Mouse (Mus musculus) Patski (cell line): ENCODE data around the gene Brf1. TPM values are rescaled to one million over a fixed set of nuclear protein-coding genes. Genes with fewer than 3 reads are reported as not detected.

Experiments
- ATAC-seq: fragments of 100-300 bp; one replicate; pipeline ENCODE4 v1.8.0; 2021
- CTCF ChIA-PET: fragments of 350-600 bp; sonication (Branson Sonifier 250); formaldehyde crosslinking; loops from one replicate; lab custom pipeline; 2022; ENCODE audit warnings: inconsistent platforms; lab: Charles Lee
- POLR2A ChIA-PET: fragments of 350-600 bp; sonication (Branson Sonifier 250); formaldehyde crosslinking; loops from one replicate; lab custom pipeline; 2022; ENCODE audit warnings: antibody characterized with exemption, inconsistent platforms; lab: Charles Lee
- DNase-seq: peaks from one replicate; pipeline ENCODE4 v3.0.0-alpha.2; 2011; ENCODE audit warnings: low read depth, low spot score
- H3K27me3 ChIP-seq: fragments of 371-371 bp; one replicate; pipeline ENCODE4 v1.5.1; 2021
- CTCF ChIP-seq: fragments of 100-300 bp; IDR thresholded peaks from one replicate; pipeline ENCODE4 v1.5.1; 2021
- in situ Hi-C: fragments of 300-500 bp; cut with MboI; formaldehyde crosslinking; loops from 3 replicates; pipeline ENCODE4 v1.11.1; 2018; ENCODE audit warnings: low pct_unique_long_range_greater_than_20kb, mixed read lengths
- polyA plus RNA-seq: library from polyadenylated mRNA; unstranded; gene quantifications from one replicate; pipeline ENCODE4 v1.2.3, GENCODE M21; 2021

Brf1 gene
- polyA plus RNA-seq, 1 experiment from 2014 or later, result 38.9 TPM

DNA sequence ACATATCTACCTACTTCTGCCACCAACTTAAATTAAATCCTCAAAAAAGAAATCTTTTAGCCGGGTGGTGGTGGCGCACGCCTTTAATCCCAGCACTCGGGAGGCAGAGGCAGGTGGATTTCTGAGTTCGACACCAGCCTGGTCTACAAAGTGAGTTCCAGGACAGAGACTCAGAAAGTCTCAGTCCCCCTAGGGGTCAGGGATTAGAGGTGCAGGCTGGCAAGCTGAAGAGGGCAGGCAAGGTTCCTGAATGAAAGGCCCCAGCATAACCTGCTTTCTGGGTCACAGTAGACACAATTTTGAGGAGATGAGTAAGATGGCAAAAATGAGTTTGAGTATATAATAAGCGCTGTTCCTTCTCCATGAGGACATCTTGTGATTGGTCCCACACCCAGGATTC, 15.2 kb downstream of the Brf1 start:
- POLR2A ChIA-PET, result no interaction called here
- DNase-seq (no peak), ATAC-seq (no peak)
- no peaks in the 10 kb centered on the region for H3K27me3 ChIP-seq
- in situ Hi-C loops, result no loop called here
- CTCF ChIA-PET, result no interaction called here
- TF ChIP-seq CTCF, result no peak

DNA sequence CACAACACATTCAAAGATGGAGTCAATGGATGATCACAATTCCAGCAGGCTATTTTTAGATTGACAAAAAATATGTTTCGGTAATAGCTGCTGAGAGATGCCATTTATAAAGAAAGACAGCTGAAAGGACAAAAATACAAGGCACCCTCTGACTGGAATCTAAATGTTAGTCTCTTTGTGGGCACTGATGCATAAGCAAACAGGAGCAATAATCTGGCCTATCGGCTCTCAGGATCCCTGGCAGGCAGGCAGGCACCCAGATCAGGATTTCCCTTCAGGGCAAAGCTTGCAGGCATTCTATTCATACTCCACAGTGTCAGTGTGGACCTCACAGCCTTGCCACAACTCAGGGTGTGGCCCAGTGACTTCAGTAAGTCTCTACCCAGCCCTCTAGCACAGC, 18.5 kb downstream of the Brf1 start:
- in situ Hi-C loops, result no loop called here
- H3K27me3 ChIP-seq, result no peaks in the 10 kb centered on the region
- CTCF ChIA-PET, result interaction anchor here (1.4 kb wide), 2 partner anchors 13 to 41 kb away, joined by 3 to 5 read pairs; partner anchors contain the start of gene Nudt14
- TF ChIP-seq CTCF, result no peak
- POLR2A ChIA-PET, result interaction anchor here (0.6 kb wide), 1 partner anchor 8 kb away, joined by 3 read pairs; no protein-coding TSS in a partner anchor
- ATAC-seq (no peak), DNase-seq (no peak)

DNA sequence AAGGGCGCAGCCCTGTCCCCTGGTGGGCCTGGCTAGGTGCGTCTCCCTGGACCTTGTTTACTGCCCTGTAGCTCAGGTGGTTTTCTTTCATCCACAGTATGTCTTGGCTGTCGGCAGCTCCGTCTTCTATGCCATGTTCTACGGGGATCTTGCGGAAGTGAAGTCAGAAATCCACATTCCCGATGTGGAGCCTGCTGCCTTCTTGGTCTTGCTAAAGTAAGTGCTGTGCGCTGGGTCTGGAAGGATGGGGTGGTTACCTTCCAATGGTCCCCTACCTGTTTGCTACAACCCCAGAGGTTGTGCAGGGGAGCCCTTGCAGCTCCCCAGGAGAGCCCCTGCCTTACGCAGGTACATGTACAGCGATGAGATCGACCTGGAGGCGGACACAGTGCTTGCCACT, 23.3 kb downstream of the Brf1 start:
- in situ Hi-C loops, result no loop called here
- POLR2A ChIA-PET, result interaction anchor here (0.8 kb wide), 1 partner anchor 15 kb away, joined by 3 read pairs; no protein-coding TSS in a partner anchor
- no peaks in the 10 kb centered on the region for H3K27me3 ChIP-seq
- ATAC-seq (peak; percentile 6), DNase-seq (no peak)
- TF ChIP-seq CTCF, result no peak
- CTCF ChIA-PET, result interaction anchor here (2.1 to 2.5 kb wide), 2 partner anchors 11 to 13 kb away, joined by 6 to 9 read pairs; no protein-coding TSS in a partner anchor

GRCm38 (mm10) chr12:112976371-112977073, 24.0 kb downstream of the Brf1 start, which contains the start of gene Btbd6:
Btbd6 (plus strand) TSS chr12:112976482.
- POLR2A ChIA-PET, result interaction anchor here (0.8 kb wide), 1 partner anchor 15 kb away, joined by 3 read pairs; no protein-coding TSS in a partner anchor
- in situ Hi-C loops, result no loop called here
- CTCF ChIA-PET, result interaction anchor here (1.0 to 2.5 kb wide), 4 partner anchors 11 to 23 kb away, joined by 3 to 9 read pairs (median 6); no protein-coding TSS in a partner anchor
- TF ChIP-seq CTCF, result no peak
- DNase-seq (no peak), ATAC-seq (peak; percentile 70)
- H3K27me3 ChIP-seq, result no peaks in the 10 kb centered on the region

- in situ Hi-C loops, result no loop called here
Observed at GRCm38 (mm10) chr12:112974736-112975135, 25.8 kb downstream of the Brf1 start.

DNA sequence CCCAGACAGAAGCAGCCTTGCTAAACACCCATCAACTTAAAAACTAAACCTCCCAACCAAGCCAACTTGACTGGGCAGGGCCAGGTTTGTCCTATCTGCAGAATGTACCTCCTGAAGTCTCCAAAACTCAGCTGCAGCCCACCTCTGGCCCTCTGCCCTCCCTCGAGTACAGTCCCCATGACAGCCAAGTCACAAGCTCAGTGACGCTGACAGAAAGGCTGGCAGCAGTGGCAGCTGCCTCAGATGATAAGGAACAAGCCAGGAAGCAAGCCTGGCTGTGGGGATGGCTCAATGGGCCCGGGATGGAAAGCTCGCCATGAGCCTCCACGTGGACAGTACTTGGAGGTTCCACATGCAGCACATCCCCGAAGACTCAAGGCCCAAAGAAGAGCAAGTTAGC, 30.9 kb downstream of the Brf1 start:
- TF ChIP-seq CTCF, result no peak
- in situ Hi-C loops, result no loop called here
- no peaks in the 10 kb centered on the region for H3K27me3 ChIP-seq
- ChIA-PET POLR2A (interaction anchor here (0.6 kb wide), 1 partner anchor 105 kb away, joined by 3 read pairs; no protein-coding TSS in a partner anchor), CTCF (interaction anchor here (0.9 to 1.4 kb wide), 3 partner anchors 10 to 13 kb away, joined by 3 to 5 read pairs (median 4); no protein-coding TSS in a partner anchor)
- ATAC-seq (no peak), DNase-seq (no peak)

More at GRCm38 (mm10) chr12:112974736-112975135, 25.8 kb downstream of the Brf1 start:
- DNase-seq (no peak), ATAC-seq (no peak)
- no peaks in the 10 kb centered on the region for H3K27me3 ChIP-seq
- ChIA-PET CTCF (interaction anchor here (1.0 kb wide), 1 partner anchor 17 kb away, joined by 4 read pairs; no protein-coding TSS in a partner anchor), POLR2A (no interaction called here)
- no peak for TF ChIP-seq CTCF

DNA sequence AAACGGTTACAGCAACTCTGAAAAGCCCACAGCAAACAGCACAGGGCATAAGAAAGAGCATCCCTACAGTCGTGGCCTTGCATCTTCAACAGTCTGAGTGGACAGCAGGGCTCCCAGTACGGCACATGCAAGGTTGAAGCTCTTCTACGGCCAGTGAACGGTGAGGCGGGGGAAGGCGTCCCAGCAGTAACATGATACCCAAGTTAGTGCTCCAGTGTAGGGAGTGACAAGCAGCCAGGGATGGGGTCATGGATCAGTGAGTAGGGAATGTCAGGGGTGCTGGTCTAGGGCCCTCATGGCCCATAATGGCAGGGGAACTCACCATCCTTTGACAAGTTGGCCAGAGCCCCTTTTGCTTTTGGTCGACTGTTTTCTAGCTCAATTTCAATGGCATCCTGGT, 31.6 kb downstream of the Brf1 start:
- DNase-seq (no peak), ATAC-seq (no peak)

DNA sequence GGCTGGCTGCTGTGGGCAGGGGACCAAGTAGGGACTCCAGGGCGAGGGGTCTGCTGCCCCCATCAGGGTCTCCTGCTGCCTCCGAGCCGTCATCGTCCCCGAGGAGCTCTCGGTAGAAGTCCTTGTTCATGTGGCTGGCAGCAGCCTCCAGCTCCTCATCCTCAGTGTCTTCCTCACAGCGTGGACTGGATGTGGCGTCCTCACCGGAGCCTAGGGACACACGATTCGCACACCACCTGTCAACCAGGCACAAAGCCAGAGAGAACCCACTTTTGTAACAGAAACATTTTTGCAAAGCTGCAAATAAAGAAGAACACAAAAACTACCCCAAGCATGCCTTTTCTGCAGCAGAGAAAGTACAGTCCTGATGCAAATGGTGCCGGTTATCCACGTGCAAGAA, 34.7 kb downstream of the Brf1 start:
- no peak for ATAC-seq
- in situ Hi-C loops, result no loop called here
- no peaks in the 10 kb centered on the region for H3K27me3 ChIP-seq
- no peak for TF ChIP-seq CTCF
- no peak for DNase-seq
- POLR2A ChIA-PET, result no interaction called here
- CTCF ChIA-PET, result interaction anchor here (1.0 to 2.7 kb wide), 2 partner anchors 11 to 16 kb away, joined by 3 to 6 read pairs; partner anchors contain the start of gene Btbd6

More for the DNA sequence above, 31.6 kb downstream of the Brf1 start:
- no peaks in the 10 kb centered on the region for H3K27me3 ChIP-seq
- POLR2A ChIA-PET, result no interaction called here
- in situ Hi-C loops, result no loop called here
- no peak for TF ChIP-seq CTCF
- CTCF ChIA-PET, result interaction anchor here (1.4 kb wide), 1 partner anchor 9 kb away, joined by 5 read pairs; no protein-coding TSS in a partner anchor

- ATAC-seq (no peak), DNase-seq (no peak)
- POLR2A ChIA-PET, result interaction anchor here (0.8 kb wide), 1 partner anchor 15 kb away, joined by 3 read pairs; the partner anchor contains the start of gene Btbd6
- CTCF ChIA-PET, result no interaction called here
- in situ Hi-C loops, result no loop called here
- H3K27me3 ChIP-seq, result no peaks in the 10 kb centered on the region
- TF ChIP-seq CTCF, result no peak
Observed at GRCm38 (mm10) chr12:112961872-112962271, 38.6 kb downstream of the Brf1 start.

DNA sequence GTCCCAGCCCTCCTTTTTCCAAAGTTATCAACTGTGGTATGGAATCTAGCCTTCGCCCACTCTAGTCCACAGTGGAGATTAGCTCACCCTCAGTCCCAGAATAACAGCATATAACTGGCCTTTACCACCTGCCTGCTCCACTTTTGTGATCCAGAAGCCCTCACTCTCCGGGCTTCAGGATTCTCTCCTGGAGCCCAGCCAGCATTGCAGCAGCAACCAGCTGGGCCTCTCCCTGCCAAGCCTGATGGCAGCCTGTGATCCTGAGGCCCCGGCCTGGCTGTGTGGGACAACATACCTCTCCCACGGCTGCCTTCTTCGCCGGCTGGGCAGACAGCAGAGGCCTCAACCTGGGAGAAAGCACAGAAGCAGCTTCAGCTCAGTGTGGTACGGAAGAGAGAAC, 39.1 kb downstream of the Brf1 start:
- H3K27me3 ChIP-seq, result no peaks in the 10 kb centered on the region
- POLR2A ChIA-PET, result interaction anchor here (0.8 kb wide), 1 partner anchor 15 kb away, joined by 3 read pairs; the partner anchor contains the start of gene Btbd6
- ATAC-seq, result no peak
- no peak for TF ChIP-seq CTCF
- DNase-seq, result no peak
- in situ Hi-C loops, result no loop called here
- CTCF ChIA-PET, result no interaction called here
